Mouse (Mus musculus) frontal cortex, adult (tissue): ENCODE data around the gene Mpg.

Source experiments
- ATAC-seq: cut with Nextera tagmentation; 2 replicates; pipeline ENCODE4 v1.9.2; 2017; ENCODE audit warnings: mild to moderate bottlenecking, moderate library complexity, mixed read lengths; ENCODE audit not compliant: low TSS enrichment

Mpg gene

DNA sequence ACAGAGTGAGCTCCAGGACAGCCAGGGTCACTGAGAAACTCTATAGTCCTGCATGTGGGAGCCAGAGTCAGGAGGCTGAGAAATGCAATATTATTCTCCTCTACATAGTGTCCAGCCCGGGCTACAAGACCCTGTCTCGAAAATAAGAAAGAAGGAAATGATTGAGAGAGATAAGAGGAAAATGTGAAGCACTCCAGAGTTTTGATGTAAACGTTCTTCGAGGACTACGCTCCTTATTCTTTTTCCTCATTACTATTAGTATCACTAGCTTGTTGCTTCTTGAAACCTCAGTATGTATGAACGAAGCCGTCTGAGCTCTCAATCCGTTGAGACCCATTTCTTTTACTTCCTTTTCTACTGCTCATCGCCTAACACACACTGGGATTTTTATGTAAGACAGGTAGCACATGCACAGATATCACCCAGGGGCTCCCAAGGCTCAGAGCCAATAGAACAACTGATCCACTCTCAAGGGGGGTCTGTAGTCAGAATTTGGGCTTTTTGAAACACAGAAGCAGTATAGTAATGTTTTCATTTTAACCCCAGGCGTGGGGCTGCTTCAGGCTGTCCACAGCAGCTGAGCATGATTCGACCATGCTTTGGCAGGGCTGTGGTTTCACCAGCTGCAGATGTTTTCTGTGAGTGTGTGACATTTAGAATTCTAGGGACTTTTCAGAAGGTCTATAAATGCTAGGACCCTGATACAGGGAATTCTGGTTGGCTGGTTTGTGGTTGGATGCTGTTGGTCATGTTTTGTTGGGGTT is 24.2 kb upstream of the Mpg start:
- ATAC-seq, result no peak

DNA sequence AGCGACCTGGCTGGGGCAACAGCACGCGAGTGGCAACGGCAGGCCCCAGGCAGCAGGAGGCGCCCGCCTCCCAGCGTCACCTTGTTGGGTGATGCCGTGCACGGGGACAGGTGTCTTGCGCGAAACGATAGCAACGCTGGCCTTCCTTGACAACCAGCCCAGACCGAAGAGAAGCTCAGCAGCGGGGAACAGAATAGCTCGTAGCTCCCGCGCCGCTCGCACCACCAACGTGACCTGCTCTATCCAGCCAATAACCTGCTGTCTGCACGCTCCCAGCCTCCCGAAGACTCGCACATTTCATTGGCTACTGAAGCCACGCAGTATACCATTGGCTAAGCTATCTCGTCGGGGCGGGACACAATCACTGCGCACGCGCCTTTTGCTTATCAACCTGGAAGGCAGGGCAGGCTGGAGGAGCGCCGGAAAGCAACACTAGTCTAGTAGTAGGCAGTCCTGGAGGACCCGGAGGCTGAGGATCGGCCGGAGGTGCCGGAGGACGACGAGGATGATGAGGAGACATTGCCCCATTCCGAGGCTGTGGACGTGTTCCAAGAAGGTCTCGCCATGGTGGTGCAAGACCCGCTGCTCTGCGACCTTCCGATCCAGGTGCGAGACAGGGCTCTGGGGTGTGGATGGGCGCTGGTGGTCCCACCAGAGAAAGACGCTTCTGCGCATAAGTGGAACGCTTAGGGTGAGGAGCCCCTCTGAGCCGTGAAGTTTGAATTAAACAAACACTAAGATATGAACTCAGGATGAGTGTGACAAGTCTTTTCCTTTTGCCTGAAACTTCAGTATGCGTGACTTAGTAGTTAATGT is 21.0 kb upstream of the Mpg start, which contains the start of gene Snrnp25:
Snrnp25 (plus strand) TSS at position 358 of the 816 bp plus-strand sequence.
- peak; percentile 100 for ATAC-seq

DNA sequence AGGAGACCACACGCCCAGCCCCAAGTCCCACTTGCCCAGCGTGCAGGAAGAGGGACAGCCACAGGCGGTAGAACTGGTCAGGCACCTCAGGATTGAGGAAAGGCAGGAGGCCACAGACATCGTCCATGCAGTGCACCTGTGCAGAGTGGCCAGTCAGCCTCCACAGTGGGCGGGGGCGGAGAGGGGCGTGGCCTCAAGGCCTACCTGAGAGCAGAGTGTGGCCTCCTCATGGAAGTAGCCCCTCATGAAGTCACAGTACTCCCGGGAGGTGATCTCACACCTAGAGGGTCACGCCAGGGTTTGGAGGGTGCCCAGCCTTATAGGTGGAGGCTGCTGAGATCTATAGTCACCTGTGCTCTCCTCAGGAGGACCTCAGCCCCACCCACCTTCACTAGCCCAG is 15.7 kb upstream of the Mpg start:
- no peak for ATAC-seq

DNA sequence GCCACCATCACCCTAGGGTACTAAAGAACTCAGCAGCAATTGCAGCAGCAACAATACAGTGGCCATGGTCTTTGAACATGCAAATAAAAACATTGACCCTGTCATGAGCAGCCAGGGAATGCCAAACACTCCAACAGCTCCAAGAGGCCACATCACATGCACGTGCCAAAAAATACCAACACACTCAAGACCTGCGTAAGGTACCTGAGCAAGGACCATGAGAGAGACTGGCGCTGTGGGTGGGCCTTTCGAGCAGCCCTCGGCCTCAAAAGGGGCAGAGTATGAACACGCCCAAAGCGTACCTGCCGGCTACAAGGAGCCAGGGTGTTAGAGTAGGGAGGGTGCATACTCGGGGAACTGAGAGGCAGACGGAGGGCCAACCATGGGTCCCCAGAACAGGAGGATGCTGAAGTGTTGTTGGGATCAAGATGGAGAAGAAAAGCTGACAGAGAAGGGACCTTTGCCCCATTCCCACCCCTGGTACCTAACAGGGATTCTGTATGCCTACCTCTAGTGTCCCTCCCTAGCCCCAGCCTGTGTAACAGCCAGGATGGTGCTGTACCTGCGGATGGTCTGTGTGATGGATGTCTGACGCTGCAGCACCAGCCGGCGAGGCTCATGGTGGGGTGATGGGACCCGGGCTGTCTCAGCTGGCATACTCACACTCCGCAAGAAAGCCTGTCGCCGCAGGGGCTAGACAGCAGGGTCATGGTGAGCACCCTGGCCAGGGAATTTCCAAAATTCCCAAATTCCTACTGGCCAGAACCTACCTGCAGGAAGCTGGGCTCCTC is 10.7 kb upstream of the Mpg start:
- no peak for ATAC-seq

DNA sequence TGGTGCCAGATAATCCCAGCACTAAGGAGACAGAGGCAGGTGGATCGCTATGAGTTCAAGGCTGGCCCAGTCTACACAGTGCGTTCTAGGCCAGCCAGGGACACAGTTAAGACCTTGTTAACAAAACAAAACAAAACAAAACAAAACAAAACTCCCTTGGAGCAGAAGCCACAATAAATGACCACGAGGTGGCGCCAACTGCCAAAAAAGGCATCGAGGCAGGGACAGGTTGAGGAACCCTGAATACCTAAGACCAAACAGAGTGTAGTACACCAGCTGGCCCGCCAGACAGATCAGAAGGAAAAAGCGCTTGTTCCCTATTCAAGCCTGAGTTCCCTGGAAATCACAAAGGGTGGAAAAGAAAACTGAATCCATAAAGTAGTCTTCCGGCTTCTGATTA is 9.5 kb upstream of the Mpg start:
- peak; percentile 48 for ATAC-seq

DNA sequence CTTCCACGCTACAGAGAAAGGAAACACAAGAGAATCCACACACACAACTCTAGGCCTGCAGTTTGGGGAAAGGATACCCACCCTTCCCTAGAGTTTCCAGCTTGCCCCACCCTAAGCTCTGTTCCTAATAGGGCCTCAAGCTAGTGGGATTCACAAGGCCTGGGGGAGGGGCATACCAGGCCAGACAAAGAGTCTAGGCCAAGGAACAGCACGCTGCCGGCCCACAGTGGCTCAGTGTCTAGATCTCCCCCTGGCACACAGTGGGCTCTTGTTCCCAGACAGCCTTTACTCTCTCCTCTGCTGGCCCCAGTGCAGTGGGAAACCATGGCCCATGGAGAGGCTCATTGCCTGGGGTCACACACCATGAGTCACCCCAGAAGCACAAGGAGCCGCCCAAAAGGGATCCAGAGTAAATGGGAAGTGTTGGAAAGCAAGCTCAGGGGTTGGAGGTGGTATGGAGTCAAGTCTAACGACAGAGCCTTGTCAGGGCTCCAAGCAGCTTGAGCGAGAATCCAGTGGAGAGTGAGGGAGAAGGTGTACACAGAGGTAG is 7.7 kb upstream of the Mpg start:
- no peak for ATAC-seq

DNA sequence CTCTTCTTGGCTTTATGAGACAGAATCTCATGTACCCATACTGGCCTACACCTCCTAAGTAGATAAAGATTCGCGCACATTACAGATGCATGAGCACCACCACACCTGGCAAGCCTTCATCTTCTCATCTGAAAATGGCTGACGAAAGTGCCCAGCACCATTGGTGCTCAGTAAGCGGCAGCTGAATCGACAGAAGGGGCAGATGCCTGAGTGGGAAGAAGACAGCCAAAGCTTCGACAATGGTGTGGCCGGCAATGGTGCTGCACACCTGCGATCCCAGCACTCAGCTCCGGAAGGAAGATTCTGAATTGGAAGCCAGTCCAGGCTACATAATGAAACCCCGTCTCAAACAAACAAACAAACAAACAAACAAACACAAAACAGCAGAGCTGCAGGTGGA is 7.0 kb upstream of the Mpg start:
- ATAC-seq, result 0 out of 2 replicates have a peak, but pooled peaks have one; percentile 11

DNA sequence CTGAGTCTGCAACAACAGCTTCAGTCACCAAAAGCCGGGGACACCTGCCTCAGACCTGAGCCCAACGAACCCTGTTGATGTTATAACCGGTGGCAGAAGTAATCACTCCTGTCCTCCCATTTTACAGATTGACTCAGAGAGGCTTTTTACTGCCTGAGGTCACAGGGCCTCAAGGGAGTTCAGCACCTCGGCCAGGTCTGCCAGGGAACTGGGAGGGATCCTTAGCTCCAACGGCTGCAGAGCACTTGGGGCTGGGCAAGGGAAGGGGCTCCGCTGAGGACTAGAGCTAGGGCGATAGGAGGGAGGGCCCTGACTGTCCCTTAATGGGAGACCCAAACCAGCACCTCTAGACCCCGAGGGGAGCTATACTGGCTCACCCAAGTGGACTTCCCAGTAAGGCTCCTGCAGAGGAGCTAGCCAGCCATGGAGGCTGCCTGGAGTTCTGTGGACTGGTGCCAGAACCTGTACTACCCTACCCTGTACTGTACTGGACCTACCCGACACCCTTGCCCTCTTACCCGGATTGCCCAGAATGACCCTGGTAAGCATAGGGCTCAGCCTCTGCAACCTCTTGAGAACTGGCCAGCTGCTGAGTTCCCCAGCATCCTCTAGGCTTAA is 5.6 kb upstream of the Mpg start:
- ATAC-seq, result no peak

DNA sequence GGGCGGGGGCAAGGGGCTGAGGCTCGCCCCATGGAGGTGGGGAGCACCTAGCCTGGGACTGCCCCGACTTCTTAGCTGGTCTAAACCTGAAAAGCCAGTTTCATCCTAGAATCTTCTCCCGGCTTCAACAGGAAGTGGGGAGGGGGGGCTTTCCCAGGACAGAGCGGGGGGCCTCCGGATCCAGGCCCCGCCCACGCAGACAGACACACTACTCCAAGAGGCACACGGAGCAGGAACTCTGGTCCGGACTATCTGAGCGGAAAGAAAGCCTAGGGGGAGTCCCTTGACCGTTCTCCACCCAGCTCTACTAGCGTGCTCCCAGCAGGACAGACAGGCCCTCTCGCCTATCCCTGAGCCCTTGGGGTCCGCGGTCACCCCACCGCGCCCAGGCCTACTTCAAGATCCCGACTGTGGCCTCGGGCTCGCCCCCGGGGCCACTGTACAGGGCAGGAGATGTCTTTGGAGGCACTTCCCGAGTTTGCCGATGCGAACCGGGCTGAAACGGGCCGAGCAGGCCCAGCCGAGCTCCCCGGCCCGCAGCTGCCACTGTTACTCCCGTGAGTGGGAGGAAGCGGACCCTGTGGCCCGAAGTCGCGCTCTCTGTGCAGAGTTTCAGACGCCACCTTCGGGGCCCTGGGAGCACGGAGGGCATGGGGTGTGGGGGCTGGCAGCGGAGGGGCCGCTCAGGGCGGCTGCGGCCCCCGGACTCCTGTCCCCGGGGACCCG is 4.9 kb upstream of the Mpg start:
- no peak for ATAC-seq

DNA sequence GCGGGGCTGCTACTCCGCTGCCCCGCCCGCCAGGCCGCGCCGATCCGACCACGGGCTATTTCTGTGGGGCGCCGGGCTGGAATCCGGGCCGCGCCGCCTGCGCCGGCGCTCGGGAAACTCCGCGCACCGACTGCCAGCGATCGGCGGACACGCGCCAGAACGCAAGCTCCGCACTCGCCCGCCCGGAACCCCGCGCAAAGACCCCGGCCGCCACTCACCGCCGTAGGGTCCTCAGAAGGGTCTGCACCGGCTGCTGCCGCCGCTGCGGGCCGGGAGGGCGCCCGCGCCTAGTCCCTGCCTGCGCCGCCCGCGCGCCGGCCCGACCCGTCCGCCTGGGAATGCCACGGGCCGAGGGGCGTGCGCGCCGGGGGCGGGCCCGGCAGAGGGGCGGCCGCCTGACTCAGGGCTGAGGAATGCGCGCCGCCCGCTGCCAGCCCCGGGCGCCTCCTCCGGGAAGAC is 4.3 kb upstream of the Mpg start, which contains the start of gene Rhbdf1:
Rhbdf1 (minus strand) TSS at position 350 of the 459 bp plus-strand sequence.
- ATAC-seq, result no peak

DNA sequence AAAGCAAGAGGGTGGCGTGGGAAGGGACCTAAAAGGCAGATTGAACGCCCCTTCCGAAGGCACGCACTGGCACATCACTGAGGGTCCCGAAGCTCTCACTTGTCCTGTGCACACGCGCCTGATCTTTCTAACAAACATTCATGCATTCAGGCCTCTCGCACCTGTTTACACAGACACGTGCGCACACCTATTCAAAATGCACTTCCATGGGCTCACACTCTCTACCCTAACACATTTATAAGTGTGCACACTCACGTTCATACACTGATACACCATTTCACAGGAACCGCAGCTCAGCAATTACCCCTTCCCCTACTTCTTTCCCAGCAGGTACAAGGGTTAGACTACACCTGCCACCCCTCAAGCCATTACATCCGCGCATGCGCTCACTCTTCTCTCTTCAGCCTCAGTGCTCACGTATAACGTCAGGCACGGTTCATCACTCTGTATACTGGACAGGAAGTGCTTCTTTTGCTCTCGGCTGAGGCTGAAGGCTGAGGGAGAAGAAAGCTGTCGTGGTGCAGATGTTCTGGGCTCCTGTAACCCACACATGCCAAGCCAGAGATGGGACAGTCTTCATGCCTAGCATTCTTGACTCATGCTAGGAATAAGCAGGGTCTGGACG is 3.6 kb upstream of the Mpg start:
- no peak for ATAC-seq

DNA sequence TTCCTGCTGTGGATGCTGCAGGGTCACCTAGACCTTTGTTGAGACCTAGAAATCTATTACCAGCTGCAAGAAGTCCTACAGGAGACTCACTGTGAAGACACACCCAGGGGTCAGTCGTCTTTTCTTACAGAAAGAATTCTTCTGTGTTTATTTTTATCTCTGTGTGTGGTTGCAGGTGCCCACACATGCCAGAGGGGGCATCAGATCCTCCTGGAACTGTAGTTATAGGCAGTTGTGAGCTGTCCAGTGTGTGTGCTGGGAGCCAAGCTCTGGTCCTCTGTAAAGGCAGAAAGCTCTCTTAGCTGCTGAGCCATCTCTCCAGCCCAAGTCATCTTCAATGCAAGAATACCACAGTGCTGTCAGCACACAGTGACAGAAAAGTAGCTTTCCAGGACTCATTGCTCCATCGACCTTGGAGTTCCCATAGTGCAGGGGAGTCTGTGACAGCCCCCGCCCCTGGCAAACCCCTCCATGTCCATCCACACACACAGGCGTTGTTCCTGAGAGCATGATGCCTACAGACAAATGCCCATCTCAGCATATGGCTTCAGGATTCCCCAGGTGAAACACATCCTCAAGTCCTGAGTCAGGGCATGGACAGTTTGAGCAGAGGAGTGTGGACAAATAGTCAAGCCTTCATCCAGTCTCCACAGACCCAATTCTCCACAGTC is 2.9 kb upstream of the Mpg start:
- no peak for ATAC-seq

DNA sequence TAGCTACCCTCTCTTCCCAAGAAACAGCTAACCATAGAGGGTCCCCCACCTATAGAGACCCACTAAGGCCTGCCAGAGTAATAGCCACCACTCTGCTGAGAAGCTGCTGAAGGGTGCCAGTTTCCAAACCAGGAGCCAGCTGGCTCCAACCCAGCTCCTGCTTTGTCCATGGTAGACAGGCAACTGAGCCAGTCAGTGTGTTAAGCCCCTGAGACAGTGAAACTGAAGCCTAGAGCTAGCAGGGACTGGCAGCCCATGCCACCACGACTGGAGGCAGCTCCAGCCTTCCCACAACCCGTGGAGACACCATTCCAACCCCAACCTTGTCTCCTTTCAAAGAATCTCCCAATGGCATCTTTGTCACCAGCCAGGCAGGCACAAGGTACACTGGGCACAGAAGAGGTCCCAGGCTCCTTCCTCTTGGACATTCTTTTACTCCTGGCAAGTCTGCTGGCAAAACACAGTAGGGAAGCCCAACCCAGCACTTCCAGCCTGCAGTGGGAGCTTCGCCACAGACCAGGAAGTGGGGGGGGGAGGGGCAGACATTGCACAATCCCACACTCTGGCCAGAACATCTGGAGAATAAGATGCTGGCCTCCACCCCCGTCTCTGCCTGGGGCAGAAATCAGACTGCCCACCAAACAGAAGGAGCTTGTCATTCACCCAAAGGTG is 1.7 kb upstream of the Mpg start:
- ATAC-seq, result no peak

DNA sequence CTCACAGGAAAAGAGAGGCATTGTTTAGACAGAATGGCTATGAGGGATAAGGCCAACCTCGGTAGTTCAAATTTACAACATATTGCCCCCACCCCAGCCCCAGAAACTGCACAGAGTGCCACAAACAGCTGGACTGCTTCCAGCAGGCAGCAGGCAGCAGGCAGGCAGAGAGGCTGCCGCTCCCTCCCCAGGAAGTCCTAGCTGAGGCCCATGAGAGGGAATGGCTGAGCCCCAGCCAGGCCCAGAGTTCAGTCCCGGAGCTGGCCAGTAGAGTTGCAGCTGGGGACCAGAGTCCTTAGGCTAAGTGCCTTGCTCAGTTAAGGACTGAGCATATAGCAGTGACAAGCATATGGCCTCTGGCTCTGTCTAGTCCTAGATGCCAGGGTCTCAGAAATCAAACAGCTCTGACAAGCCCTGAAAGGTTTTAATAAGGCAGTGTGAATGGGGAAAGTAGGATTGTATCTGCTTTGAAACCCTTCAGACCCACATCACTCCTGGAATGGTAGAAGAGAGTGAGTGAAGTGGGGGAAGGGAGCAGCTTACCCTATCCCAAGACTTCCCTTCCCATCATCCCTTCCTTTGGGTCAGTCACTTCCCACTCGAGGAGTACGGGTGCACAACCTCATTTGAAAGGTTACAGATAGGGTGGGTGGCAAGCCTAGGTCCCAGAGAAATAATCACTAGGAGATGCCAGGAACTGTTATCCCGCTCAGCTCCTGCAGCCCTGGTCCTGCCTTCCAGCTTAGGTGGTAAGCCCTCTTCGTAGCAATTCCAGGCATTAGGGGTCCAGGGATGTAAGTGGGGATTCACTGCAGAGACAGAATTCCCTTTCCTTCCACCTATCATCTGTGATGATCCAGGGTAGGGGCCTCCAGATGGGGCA is 842 bp upstream of the Mpg start:
- ATAC-seq, result no peak

DNA sequence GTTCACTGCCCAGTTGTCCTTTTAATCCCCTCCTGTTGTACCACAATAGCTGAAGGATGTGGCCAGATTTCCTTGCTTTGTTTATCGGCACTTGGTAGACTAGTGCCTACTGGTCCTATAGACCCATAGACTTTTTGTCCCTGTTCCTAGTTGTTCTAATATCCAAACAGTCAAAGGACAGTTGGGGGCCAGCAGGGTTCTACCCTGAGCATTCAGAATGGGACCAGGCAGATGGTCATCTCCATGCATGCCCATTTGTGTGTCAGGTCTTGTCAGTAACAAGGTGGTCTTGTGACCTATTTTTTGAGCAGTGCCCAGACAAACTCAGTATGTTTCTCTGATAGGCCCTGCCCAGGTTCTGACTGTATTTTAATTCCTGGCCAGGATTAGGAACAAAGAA is 736 bp downstream of the Mpg start:
- no peak for ATAC-seq

DNA sequence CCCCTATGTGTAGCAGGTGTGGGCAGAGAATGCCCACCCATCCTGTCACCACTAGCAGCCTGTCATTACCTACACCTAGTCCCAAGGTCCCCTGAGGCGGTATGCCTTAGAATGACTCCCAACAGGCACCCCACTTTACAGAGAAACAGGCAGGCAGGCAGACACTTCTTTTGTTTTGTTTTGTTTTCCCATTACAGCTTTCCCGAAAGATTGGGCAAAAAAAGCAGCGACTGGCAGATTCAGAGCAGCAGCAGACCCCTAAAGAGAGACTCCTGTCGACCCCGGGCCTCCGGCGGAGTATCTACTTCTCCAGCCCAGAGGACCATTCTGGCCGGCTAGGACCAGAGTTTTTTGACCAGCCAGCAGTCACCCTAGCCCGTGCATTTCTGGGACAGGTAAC is 1.2 kb downstream of the Mpg start:
- no peak for ATAC-seq

DNA sequence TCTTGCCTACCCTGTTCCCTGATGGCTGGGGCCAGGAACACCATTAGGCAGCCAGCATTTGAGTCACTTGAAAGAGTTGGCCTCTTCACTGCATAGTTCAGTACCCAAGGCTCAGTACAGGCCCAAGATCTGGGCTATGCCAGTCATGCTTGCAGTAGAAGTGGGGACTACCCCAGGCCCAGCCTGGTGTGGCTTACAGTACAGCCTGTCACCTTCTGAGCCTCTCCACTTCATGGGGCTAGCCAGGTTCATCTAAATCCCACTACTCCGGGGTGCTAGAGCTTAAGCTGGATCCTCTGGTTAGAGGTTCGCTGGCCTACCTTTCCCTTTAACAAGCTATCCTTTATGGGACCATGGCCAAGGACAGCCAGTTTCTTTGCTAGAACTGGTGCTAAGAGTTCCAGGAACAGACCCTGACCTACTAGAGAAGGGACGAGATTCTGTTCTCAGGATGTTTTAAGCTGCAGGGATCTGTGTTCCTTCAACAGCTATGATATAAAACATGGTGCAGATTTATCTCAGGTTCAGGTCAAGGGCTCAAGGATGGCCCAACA is 2.1 kb downstream of the Mpg start:
- ATAC-seq, result no peak

DNA sequence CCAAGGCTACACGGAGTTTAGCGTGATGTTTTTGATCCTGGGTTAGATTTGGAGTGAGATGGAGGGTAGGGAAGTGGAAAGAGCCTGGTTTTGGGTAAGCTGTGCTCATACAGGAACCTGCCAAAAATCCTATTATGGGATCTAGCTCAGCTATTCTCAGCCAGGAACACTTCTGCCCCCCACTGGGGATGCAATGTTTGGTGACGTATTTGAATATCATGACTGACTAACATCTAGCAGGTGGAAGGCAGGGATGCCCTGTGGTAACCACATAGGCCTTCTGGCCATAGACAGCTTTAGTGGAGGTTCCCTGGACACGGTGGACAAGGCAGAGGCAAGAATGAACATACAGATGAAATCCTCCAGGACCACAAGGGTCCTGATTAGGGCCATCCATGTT is 3.9 kb downstream of the Mpg start:
- peak; percentile 39 for ATAC-seq
